Mouse (Mus musculus) brain, embryonic 14.5 days (tissue): Measurements from ENCODE around the gene Nub1.

Experiments
- CTCF ChIP-seq: fragments of 200-500 bp; IDR thresholded peaks from 2 replicates; pipeline ENCODE4 v1.5.1; 2012; ENCODE audit warnings: inconsistent platforms, mild to moderate bottlenecking, moderate library complexity, borderline replicate concordance; ENCODE audit not compliant: insufficient read depth, insufficient read length; ENCODE audit errors: extremely low read depth
- POLR2A ChIP-seq: fragments of 200-500 bp; IDR thresholded peaks from 2 replicates; pipeline ENCODE4 v1.6.1; 2012; ENCODE audit warnings: mild to moderate bottlenecking, inconsistent platforms, borderline replicate concordance; ENCODE audit not compliant: poor library complexity, insufficient read depth, insufficient read length, severe bottlenecking; ENCODE audit errors: extremely low read depth

DNA sequence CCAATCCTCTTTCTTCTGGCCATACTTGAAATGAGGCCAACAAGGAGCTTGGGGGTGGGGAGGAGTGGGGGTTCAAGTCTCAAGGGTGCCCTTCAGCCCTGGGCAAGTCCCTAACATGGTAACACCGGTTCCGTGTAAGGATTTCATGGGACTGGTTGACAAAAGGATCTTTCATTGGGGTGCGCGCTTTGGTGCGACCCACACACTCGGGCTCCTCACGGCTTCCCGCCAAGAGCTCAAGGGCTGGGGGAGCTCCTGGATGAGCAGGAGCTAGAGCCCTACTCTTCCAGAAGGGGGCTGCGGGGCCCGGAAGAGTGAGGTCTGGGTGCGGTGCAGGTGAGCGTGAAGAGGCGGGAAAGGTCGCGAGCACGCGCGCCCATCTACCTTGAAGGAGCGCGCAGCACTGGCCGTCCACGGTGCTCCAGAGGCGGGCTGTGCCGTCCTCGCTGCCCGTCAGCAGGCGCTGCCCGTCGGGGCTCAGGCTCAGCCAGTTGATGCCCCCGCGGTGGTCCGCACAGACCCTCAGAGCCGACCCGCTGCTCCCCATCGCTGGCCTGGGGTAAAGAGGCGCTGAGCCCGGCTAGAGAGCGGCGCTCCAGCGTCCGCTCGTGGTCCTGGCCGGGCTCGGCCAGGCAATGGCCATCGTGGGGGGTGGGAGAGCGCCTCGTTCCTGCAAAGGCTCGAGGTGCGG, 44.6 kb downstream of the Nub1 start:
- TF ChIP-seq POLR2A (no peak), CTCF (no peak)
